Mouse (Mus musculus) left cerebral cortex, adult 8-10 months (tissue): ENCODE data around the gene Napepld. TPM values are rescaled to one million over a fixed set of nuclear protein-coding genes. Genes with fewer than 3 reads are reported as not detected.

Source experiments
- total RNA-seq, 4 experiments: library from RNA; stranded (reverse); gene quantifications; 2 replicates each; pipeline ENCODE4 v1.2.4; 2022

Napepld gene
- total RNA-seq, 4 experiments from 2014 or later, result 11.6 to 13.2 (median 12.2) TPM

Other genes starting within 250 kb of the Napepld start
- gene Lrrc17, start 157.8 kb downstream of the Napepld start, total RNA-seq, result under 1 TPM; 0.44 to 0.93 (median 0.54) TPM
- gene Fbxl13, start 55.8 kb downstream of the Napepld start, total RNA-seq, result under 1 TPM; 0.23 to 0.70 (median 0.32) TPM
- 10 to 100 TPM; 20.0 to 21.6 (median 20.7) TPM for gene Armc10, start 55.6 kb downstream of the Napepld start, total RNA-seq
- gene Pmpcb, start 35.7 kb upstream of the Napepld start, total RNA-seq, result 10 to 100 TPM; 58.6 to 77.1 (median 69.3) TPM
- gene Dnajc2, start 83.9 kb upstream of the Napepld start, total RNA-seq, result 10 to 100 TPM; 33.9 to 37.9 (median 37.5) TPM
- gene Psmc2, start 83.9 kb upstream of the Napepld start, total RNA-seq, result 100 to 1,000 TPM; 116 to 122 (median 118) TPM
- under 1 TPM; 0.23 to 0.43 (median 0.38) TPM for gene Slc26a5, start 164.2 kb upstream of the Napepld start, total RNA-seq